Mouse (Mus musculus): ENCODE data around the gene Ruvbl1.

GRCm38 (mm10) chr6:88445661-88446060 is 19.5 kb upstream of the Ruvbl1 start:
- TF ChIP-seq CTCF (IDR thresholded peaks at IDR 0.05; ENCODE audit: control insufficient read depth, insufficient read depth, insufficient read length) = no peak
- no peak for TF ChIP-seq MAX (IDR thresholded peaks at IDR 0.05)
- TF ChIP-seq CEBPB (IDR thresholded peaks at IDR 0.05; ENCODE audit: low read depth) = no peak
- TF ChIP-seq MYOD1 (IDR thresholded peaks at IDR 0.05; ENCODE audit: control insufficient read depth, insufficient read length, low read depth) = no peak
- no peak for TF ChIP-seq FOSL1 (IDR thresholded peaks at IDR 0.05; ENCODE audit: insufficient read depth, low read length, poor library complexity, severe bottlenecking)
- TF ChIP-seq MYOG (IDR thresholded peaks at IDR 0.05; ENCODE audit: control insufficient read depth, extremely low read depth, insufficient read length) = no peak

All from C2C12 (cell line).